Mouse (Mus musculus): ENCODE data around the gene H2al1n. TPM values are rescaled to one million over a fixed set of nuclear protein-coding genes. Genes with fewer than 3 reads are reported as not detected.
"Not testable (repeated sequence)": the region's sequence is repeated elsewhere in the genome, so short reads cannot be mapped to it uniquely, and the experiment has no call there.

H2al1n gene
- not detected in 2 replicates for polyA plus RNA-seq (2015; fragmentation: Nextera tagmentation; extraction: Ambion mirVana)

DNA sequence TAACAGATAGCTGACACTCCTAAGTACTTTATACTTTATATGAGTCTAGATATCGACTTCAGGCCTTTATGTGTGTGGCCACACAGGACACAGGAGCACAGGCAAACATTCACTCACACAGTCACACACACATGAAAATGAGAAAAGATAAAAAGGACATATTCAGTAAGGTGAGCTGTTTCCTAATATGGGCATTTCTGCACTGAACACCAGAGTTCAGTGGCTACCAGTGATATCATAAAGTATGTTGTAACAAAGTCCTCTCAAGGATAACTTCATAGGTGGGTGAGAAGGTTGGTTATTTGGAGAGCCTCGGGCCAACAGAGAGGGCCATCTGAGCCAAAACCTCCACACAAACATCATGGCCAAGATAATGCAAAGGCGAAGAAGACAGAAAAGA lies at the start of gene H2al1n:
Gene H2al1n (plus strand): TSS at position 301 of the 400 bp plus-strand sequence.
- H3K4me1 ChIP-seq (ENCODE audit: control insufficient read depth, low read depth, low read length); H3K9me3 ChIP-seq (replicated peaks; ENCODE audit: control insufficient read depth, low read length); H3K4me2 ChIP-seq (ENCODE audit: low read depth, low read length); ATAC-seq (ENCODE audit: low read depth); H3K4me3 ChIP-seq (ENCODE audit: low read depth, low read length); H3K36me3 ChIP-seq (ENCODE audit: control insufficient read depth, insufficient read depth); H3K27ac ChIP-seq (ENCODE audit: low read length); H3K27me3 ChIP-seq (ENCODE audit: control insufficient read depth, insufficient read depth, low read depth, low read length); H3K9ac ChIP-seq (ENCODE audit: low read depth, low read length): not testable (repeated sequence)
- WGBS (ENCODE audit: insufficient replicate concordance): 46% methylated on average over 3 of the region's 3 CpGs

GRCm38 (mm10) chrX:14199284-14199683 lies 11.7 kb upstream of the H2al1n start:
- H3K9ac ChIP-seq (ENCODE audit: low read depth, low read length): no peak overlapping the region
- H3K9me3 ChIP-seq (replicated peaks; ENCODE audit: control insufficient read depth, low read length): no peaks in the 10 kb centered on the region
- no peak for ATAC-seq (ENCODE audit: low read depth)
- no peaks in the 10 kb centered on the region for H3K36me3 ChIP-seq (ENCODE audit: control insufficient read depth, insufficient read depth)
- no peak overlapping the region for H3K27ac ChIP-seq (ENCODE audit: low read length)
- no peak overlapping the region for H3K4me2 ChIP-seq (ENCODE audit: low read depth, low read length)
- H3K4me3 ChIP-seq (ENCODE audit: low read depth, low read length): no peak overlapping the region
- H3K27me3 ChIP-seq (ENCODE audit: control insufficient read depth, insufficient read depth, low read depth, low read length): no peaks in the 10 kb centered on the region
- WGBS (ENCODE audit: insufficient replicate concordance): 54% methylated on average over 4 of the region's 4 CpGs
- no peaks in the 10 kb centered on the region for H3K4me1 ChIP-seq (ENCODE audit: control insufficient read depth, low read depth, low read length)

GRCm38 (mm10) chrX:14206112-14206875 lies 4.7 kb upstream of the H2al1n start:
- Histone ChIP-seq H3K4me1 (ENCODE audit: control insufficient read depth, low read depth, low read length) (no peaks in the 10 kb centered on the region), H3K36me3 (ENCODE audit: control insufficient read depth, insufficient read depth) (no peaks in the 10 kb centered on the region), H3K4me3 (ENCODE audit: low read depth, low read length) (no peak overlapping the region), H3K4me2 (ENCODE audit: low read depth, low read length) (no peak overlapping the region), H3K9ac (ENCODE audit: low read depth, low read length) (no peak overlapping the region), H3K27me3 (ENCODE audit: control insufficient read depth, insufficient read depth, low read depth, low read length) (no peaks in the 10 kb centered on the region), H3K9me3 (replicated peaks; ENCODE audit: control insufficient read depth, low read length) (no peaks in the 10 kb centered on the region), H3K27ac (ENCODE audit: low read length) (no peak overlapping the region)
- ATAC-seq (ENCODE audit: low read depth): no peak
- 42% methylated on average over 8 of the region's 8 CpGs for WGBS (ENCODE audit: insufficient replicate concordance)

DNA sequence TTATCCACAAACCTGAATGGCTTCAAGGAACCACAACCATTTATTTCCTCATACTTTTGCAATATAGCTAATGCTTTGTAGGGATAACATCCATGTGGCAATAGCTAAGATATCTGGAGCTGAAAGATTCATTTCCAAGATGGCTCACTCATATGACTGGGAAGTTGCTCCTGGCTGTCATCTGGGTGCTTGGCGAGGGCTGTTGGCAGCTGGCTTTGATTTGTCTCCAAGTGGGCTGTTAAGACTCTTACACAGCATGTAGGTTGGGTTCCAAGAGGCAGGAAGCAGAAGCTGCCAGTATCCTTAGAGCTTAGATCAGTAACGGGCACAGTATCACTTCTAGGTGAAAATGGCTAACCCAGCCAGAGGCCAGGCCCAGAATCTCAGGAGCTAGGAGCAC lies 18.3 kb downstream of the H2al1n start:
- Histone ChIP-seq H3K4me1 (ENCODE audit: control insufficient read depth, low read depth, low read length) (no peaks in the 10 kb centered on the region), H3K27ac (ENCODE audit: low read length) (no peak overlapping the region), H3K4me2 (ENCODE audit: low read depth, low read length) (no peak overlapping the region), H3K27me3 (ENCODE audit: control insufficient read depth, insufficient read depth, low read depth, low read length) (no peaks in the 10 kb centered on the region), H3K4me3 (ENCODE audit: low read depth, low read length) (no peak overlapping the region), H3K36me3 (ENCODE audit: control insufficient read depth, insufficient read depth) (no peaks in the 10 kb centered on the region), H3K9me3 (replicated peaks; ENCODE audit: control insufficient read depth, low read length) (no peaks in the 10 kb centered on the region), H3K9ac (ENCODE audit: low read depth, low read length) (no peak overlapping the region)
- no peak for ATAC-seq (ENCODE audit: low read depth)
- 48% methylated on average over 2 of the region's 2 CpGs for WGBS (ENCODE audit: insufficient replicate concordance)

DNA sequence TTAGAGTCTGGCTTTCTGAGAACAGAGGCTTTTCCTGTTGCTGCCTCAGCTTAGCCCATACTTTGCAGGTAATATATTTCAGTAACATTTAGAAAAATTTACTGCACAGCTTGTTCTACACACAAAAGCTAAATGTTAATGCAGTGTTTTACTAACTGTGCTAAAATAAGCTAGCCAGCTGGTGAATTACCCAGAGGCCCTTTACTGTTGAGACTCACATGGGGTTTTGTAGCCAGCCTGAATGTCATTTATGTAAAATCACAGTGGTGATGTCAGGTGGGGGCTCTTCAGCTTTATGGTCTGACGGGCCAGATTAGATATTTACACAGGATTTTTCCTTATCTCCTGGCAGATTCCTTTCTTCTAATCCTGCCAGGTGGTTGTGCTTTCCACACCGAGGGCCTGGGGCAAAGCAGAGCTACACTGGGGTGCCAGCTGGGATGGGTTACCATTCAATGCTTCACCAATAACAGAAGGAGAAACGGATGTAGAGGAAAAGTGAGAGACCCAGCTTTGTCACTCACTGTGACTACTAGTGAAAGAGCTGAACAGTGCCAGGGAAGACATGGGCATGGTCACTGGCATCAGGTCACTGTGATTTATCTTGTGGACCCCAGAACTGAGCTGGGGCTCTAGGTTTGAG lies 48.8 kb downstream of the H2al1n start:
- Histone ChIP-seq H3K27ac (ENCODE audit: low read length) (no peak overlapping the region), H3K27me3 (ENCODE audit: control insufficient read depth, insufficient read depth, low read depth, low read length) (no peaks in the 10 kb centered on the region), H3K4me3 (ENCODE audit: low read depth, low read length) (no peak overlapping the region), H3K9ac (ENCODE audit: low read depth, low read length) (no peak overlapping the region), H3K4me2 (ENCODE audit: low read depth, low read length) (no peak overlapping the region), H3K9me3 (replicated peaks; ENCODE audit: control insufficient read depth, low read length) (no peaks in the 10 kb centered on the region), H3K36me3 (ENCODE audit: control insufficient read depth, insufficient read depth) (no peaks in the 10 kb centered on the region), H3K4me1 (ENCODE audit: control insufficient read depth, low read depth, low read length) (no peaks in the 10 kb centered on the region)
- 41% methylated on average over 3 of the region's 3 CpGs for WGBS (ENCODE audit: insufficient replicate concordance)
- no peak for ATAC-seq (ENCODE audit: low read depth)

All from liver, embryonic 16.5 days (tissue).